Mouse (Mus musculus): Measurements from ENCODE around the gene 9930022D16Rik. TPM values are rescaled to one million over a fixed set of nuclear protein-coding genes. Genes with fewer than 3 reads are reported as not detected.

Gene 9930022D16Rik
- polyA plus RNA-seq, 1 experiment from 2014 or later = not detected

GRCm38 (mm10) chr11:109442166-109442730, 28.5 kb downstream of the 9930022D16Rik start:
- peaks cover 12% of the 10 kb centered on the region for H3K36me3 ChIP-seq
- DNase-seq (ENCODE audit: low spot score) = no peak
- no peaks in the 10 kb centered on the region for H3K9me3 ChIP-seq (replicated peaks)
- no peak overlapping the region for H3K27ac ChIP-seq
- H3K27me3 ChIP-seq (ENCODE audit: low read depth, poor library complexity, severe bottlenecking) = peaks cover 4% of the 10 kb centered on the region; the same call in 1 of the 2 replicates
- WGBS = 36% methylated on average over 5 of the region's 5 CpGs
- H3K4me3 ChIP-seq = no peak overlapping the region
- H3K4me1 ChIP-seq = peaks cover 21% of the 10 kb centered on the region

GRCm38 (mm10) chr11:109443468-109444263, 29.9 kb downstream of the 9930022D16Rik start:
- Histone ChIP-seq H3K9me3 (replicated peaks) (no peaks in the 10 kb centered on the region), H3K4me3 (no peak overlapping the region), H3K36me3 (no peaks in the 10 kb centered on the region), H3K27me3 (ENCODE audit: low read depth, poor library complexity, severe bottlenecking) (peaks cover 4% of the 10 kb centered on the region; the same call in 1 of the 2 replicates), H3K27ac (no peak overlapping the region), H3K4me1 (peaks cover 21% of the 10 kb centered on the region)
- WGBS = 91% methylated on average over 8 of the region's 8 CpGs
- no peak for DNase-seq (ENCODE audit: low spot score)

- no peaks in the 10 kb centered on the region for H3K9me3 ChIP-seq (replicated peaks)
- H3K36me3 ChIP-seq = no peaks in the 10 kb centered on the region
- no peak overlapping the region for H3K27ac ChIP-seq
- H3K4me1 ChIP-seq = peaks cover 15% of the 10 kb centered on the region
- H3K4me3 ChIP-seq = no peak overlapping the region
- 60% methylated on average over 7 of the region's 7 CpGs for WGBS
- DNase-seq (ENCODE audit: low spot score) = peak; percentile 57
- H3K27me3 ChIP-seq (ENCODE audit: low read depth, poor library complexity, severe bottlenecking) = peaks cover 4% of the 10 kb centered on the region; the same call in 1 of the 2 replicates
These were observed 30.9 kb downstream of the 9930022D16Rik start for GRCm38 (mm10) chr11:109444600-109444999.

GRCm38 (mm10) chr11:109445438-109446035, 31.8 kb downstream of the 9930022D16Rik start:
- Histone ChIP-seq H3K27ac (no peak overlapping the region), H3K4me1 (0 out of 2 replicates have a peak, but pooled peaks cover 6% of the 10 kb centered on the region), H3K36me3 (0 out of 2 replicates have a peak, but pooled peaks cover 2% of the 10 kb centered on the region), H3K27me3 (ENCODE audit: low read depth, poor library complexity, severe bottlenecking) (peaks cover 4% of the 10 kb centered on the region; the same call in 1 of the 2 replicates), H3K9me3 (replicated peaks) (no peaks in the 10 kb centered on the region), H3K4me3 (no peak overlapping the region)
- WGBS = 56% methylated on average over 13 of the region's 13 CpGs
- no peak for DNase-seq (ENCODE audit: low spot score)

GRCm38 (mm10) chr11:109451169-109451568, 37.5 kb downstream of the 9930022D16Rik start:
- H3K36me3 ChIP-seq = peaks cover 19% of the 10 kb centered on the region
- H3K4me3 ChIP-seq = no peak overlapping the region
- DNase-seq (ENCODE audit: low spot score) = no peak
- H3K27ac ChIP-seq = no peak overlapping the region
- 92% methylated on average over 11 of the region's 11 CpGs for WGBS
- H3K9me3 ChIP-seq (replicated peaks) = no peaks in the 10 kb centered on the region
- no peaks in the 10 kb centered on the region for H3K27me3 ChIP-seq (ENCODE audit: low read depth, poor library complexity, severe bottlenecking)
- H3K4me1 ChIP-seq = no peaks in the 10 kb centered on the region

- 91% methylated on average over 5 of the region's 5 CpGs for WGBS
These were observed 42.5 kb downstream of the 9930022D16Rik start for GRCm38 (mm10) chr11:109456261-109456660.

GRCm38 (mm10) chr11:109458165-109458564, 44.4 kb downstream of the 9930022D16Rik start:
- Histone ChIP-seq H3K27me3 (ENCODE audit: low read depth, poor library complexity, severe bottlenecking) (no peaks in the 10 kb centered on the region), H3K27ac (no peak overlapping the region), H3K36me3 (peaks cover 29% of the 10 kb centered on the region), H3K9me3 (replicated peaks) (no peaks in the 10 kb centered on the region), H3K4me1 (no peaks in the 10 kb centered on the region), H3K4me3 (no peak overlapping the region)
- DNase-seq (ENCODE audit: low spot score) = no peak
- 90% methylated on average over 11 of the region's 11 CpGs for whole genome bisulfite sequencing

More at GRCm38 (mm10) chr11:109456261-109456660, 42.5 kb downstream of the 9930022D16Rik start:
- Histone ChIP-seq H3K27ac (no peak overlapping the region), H3K36me3 (peaks cover 23% of the 10 kb centered on the region), H3K9me3 (replicated peaks) (no peaks in the 10 kb centered on the region), H3K27me3 (ENCODE audit: low read depth, poor library complexity, severe bottlenecking) (no peaks in the 10 kb centered on the region), H3K4me1 (no peaks in the 10 kb centered on the region), H3K4me3 (no peak overlapping the region)
- no peak for DNase-seq (ENCODE audit: low spot score)

- H3K27me3 ChIP-seq (ENCODE audit: low read depth, poor library complexity, severe bottlenecking) = no peaks in the 10 kb centered on the region
- 86% methylated on average over 5 of the region's 5 CpGs for WGBS
- no peak overlapping the region for H3K4me3 ChIP-seq
- peaks cover 21% of the 10 kb centered on the region; the same call in 1 of the 2 replicates for H3K36me3 ChIP-seq
- H3K9me3 ChIP-seq (replicated peaks) = no peaks in the 10 kb centered on the region
- H3K4me1 ChIP-seq = no peaks in the 10 kb centered on the region
- H3K27ac ChIP-seq = no peak overlapping the region
- no peak for DNase-seq (ENCODE audit: low spot score)
These were observed 46.9 kb downstream of the 9930022D16Rik start for GRCm38 (mm10) chr11:109460586-109460985.

GRCm38 (mm10) chr11:109465068-109465467, 51.4 kb downstream of the 9930022D16Rik start:
- no peaks in the 10 kb centered on the region for H3K27me3 ChIP-seq (ENCODE audit: low read depth, poor library complexity, severe bottlenecking)
- DNase-seq (ENCODE audit: low spot score) = no peak
- no peaks in the 10 kb centered on the region for H3K4me1 ChIP-seq
- H3K36me3 ChIP-seq = peaks cover 15% of the 10 kb centered on the region; the same call in 1 of the 2 replicates
- no peak overlapping the region for H3K27ac ChIP-seq
- H3K9me3 ChIP-seq (replicated peaks) = no peaks in the 10 kb centered on the region
- H3K4me3 ChIP-seq = no peak overlapping the region
- WGBS = 91% methylated on average over 4 of the region's 4 CpGs

- WGBS = 68% methylated on average over 8 of the region's 8 CpGs
- Histone ChIP-seq H3K4me3 (no peak overlapping the region), H3K36me3 (peaks cover 14% of the 10 kb centered on the region; the same call in 1 of the 2 replicates), H3K9me3 (replicated peaks) (no peaks in the 10 kb centered on the region), H3K4me1 (peaks cover 12% of the 10 kb centered on the region), H3K27ac (no peak overlapping the region), H3K27me3 (ENCODE audit: low read depth, poor library complexity, severe bottlenecking) (peaks cover 7% of the 10 kb centered on the region; the same call in 1 of the 2 replicates)
- no peak for DNase-seq (ENCODE audit: low spot score)
These were observed 53.3 kb downstream of the 9930022D16Rik start for GRCm38 (mm10) chr11:109466987-109467386.

GRCm38 (mm10) chr11:109468133-109468532, 54.4 kb downstream of the 9930022D16Rik start:
- WGBS = 92% methylated on average over 5 of the region's 5 CpGs
- DNase-seq (ENCODE audit: low spot score) = no peak
- Histone ChIP-seq H3K27me3 (ENCODE audit: low read depth, poor library complexity, severe bottlenecking) (peaks cover 11% of the 10 kb centered on the region; the same call in 1 of the 2 replicates), H3K4me3 (no peak overlapping the region), H3K36me3 (peaks cover 4% of the 10 kb centered on the region; the same call in 1 of the 2 replicates), H3K4me1 (peaks cover 19% of the 10 kb centered on the region), H3K27ac (no peak overlapping the region), H3K9me3 (replicated peaks) (no peaks in the 10 kb centered on the region)
